Mouse (Mus musculus): ENCODE data around the gene Npas3.

Gene Npas3

GRCm38 (mm10) chr12:54053598-54053997 is 805.1 kb downstream of the Npas3 start:
- DNase-seq (ENCODE audit: low read depth, low spot score): no peak

GRCm38 (mm10) chr12:54060732-54061131 is 812.3 kb downstream of the Npas3 start:
- peak; percentile 60 for DNase-seq (ENCODE audit: low read depth, low spot score)

GRCm38 (mm10) chr12:54061168-54061567 is 812.7 kb downstream of the Npas3 start:
- no peak for DNase-seq (ENCODE audit: low read depth, low spot score)

GRCm38 (mm10) chr12:54064986-54065385 is 816.5 kb downstream of the Npas3 start:
- no peak for DNase-seq (ENCODE audit: low read depth, low spot score)

- DNase-seq (ENCODE audit: low read depth, low spot score): peak; percentile 40
Observed at GRCm38 (mm10) chr12:54065607-54066006, 817.1 kb downstream of the Npas3 start.

- DNase-seq (ENCODE audit: low read depth, low spot score): peak; percentile 68
Observed at GRCm38 (mm10) chr12:54067419-54067818, 818.9 kb downstream of the Npas3 start.

- DNase-seq (ENCODE audit: low read depth, low spot score): peak; percentile 73
Observed at GRCm38 (mm10) chr12:54067886-54068756, 819.6 kb downstream of the Npas3 start.

GRCm38 (mm10) chr12:54068757-54069146 is 820.3 kb downstream of the Npas3 start:
- peak; percentile 38 for DNase-seq (ENCODE audit: low read depth, low spot score)

- no peak for DNase-seq (ENCODE audit: low read depth, low spot score)
Observed at GRCm38 (mm10) chr12:54074012-54074411, 825.5 kb downstream of the Npas3 start.

GRCm38 (mm10) chr12:54080996-54081395 is 832.5 kb downstream of the Npas3 start:
- no peak for DNase-seq (ENCODE audit: low read depth, low spot score)

GRCm38 (mm10) chr12:54093729-54094128 is 845.3 kb downstream of the Npas3 start:
- no peak for DNase-seq (ENCODE audit: low read depth, low spot score)

GRCm38 (mm10) chr12:54096492-54096891 is 848.0 kb downstream of the Npas3 start:
- DNase-seq (ENCODE audit: low read depth, low spot score): no peak

- no peak for DNase-seq (ENCODE audit: low read depth, low spot score)
Observed at GRCm38 (mm10) chr12:54098136-54098535, 849.7 kb downstream of the Npas3 start.

- DNase-seq (ENCODE audit: low read depth, low spot score): peak; percentile 87
Observed at GRCm38 (mm10) chr12:54098785-54099184, 850.3 kb downstream of the Npas3 start.

- peak; percentile 57 for DNase-seq (ENCODE audit: low read depth, low spot score)
Observed at GRCm38 (mm10) chr12:54099458-54099857, 851.0 kb downstream of the Npas3 start.

- DNase-seq (ENCODE audit: low read depth, low spot score): peak; percentile 64
Observed at GRCm38 (mm10) chr12:54101307-54101870, 852.9 kb downstream of the Npas3 start.

- DNase-seq (ENCODE audit: low read depth, low spot score): peak; percentile 98
Observed at GRCm38 (mm10) chr12:54102500-54102899, 854.0 kb downstream of the Npas3 start.

- peak; percentile 27 for DNase-seq (ENCODE audit: low read depth, low spot score)
Observed at GRCm38 (mm10) chr12:54105531-54105930, 857.1 kb downstream of the Npas3 start.

GRCm38 (mm10) chr12:54105946-54106345 is 857.5 kb downstream of the Npas3 start:
- no peak for DNase-seq (ENCODE audit: low read depth, low spot score)

GRCm38 (mm10) chr12:54110342-54110741 is 861.9 kb downstream of the Npas3 start:
- DNase-seq (ENCODE audit: low read depth, low spot score): no peak

GRCm38 (mm10) chr12:54110930-54111329 is 862.5 kb downstream of the Npas3 start:
- DNase-seq (ENCODE audit: low read depth, low spot score): peak; percentile 57

- no peak for DNase-seq (ENCODE audit: low read depth, low spot score)
Observed at GRCm38 (mm10) chr12:54120386-54120785, 871.9 kb downstream of the Npas3 start.

- DNase-seq (ENCODE audit: low read depth, low spot score): no peak
Observed at GRCm38 (mm10) chr12:54121286-54121685, 872.8 kb downstream of the Npas3 start.
